Mouse (Mus musculus): ENCODE measurements around the gene Mmadhc.

Mmadhc gene

DNA sequence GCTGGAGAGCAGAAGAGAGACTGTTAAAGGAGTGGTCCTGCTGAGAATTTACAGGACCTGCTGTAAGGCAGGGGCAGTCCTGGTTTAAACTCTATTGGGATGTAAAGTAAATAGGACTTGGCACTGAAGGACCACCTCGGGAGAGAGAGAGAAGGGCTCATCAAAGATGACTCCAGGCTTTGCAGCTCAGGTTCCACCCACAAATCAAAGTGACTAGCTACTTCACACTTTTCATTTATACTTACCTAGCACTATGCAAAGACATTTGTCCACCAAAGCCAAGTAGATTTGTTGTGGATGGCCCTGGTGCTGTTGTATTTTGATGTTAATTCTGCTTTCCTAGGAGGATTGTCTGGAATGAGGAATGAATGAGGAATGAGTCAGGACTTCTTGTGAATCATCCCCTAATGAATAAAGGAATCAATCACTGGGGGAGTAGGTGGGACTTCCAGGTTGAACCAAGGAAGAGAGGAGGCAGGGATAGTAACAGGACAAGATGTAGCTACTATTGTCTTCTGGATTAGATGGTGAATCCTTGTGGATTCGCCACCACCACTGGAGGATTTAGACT lies 31.3 kb downstream of the Mmadhc start:
- DNase-seq (ENCODE audit: extremely low spot score, low read depth, low spot score): no peak

DNA sequence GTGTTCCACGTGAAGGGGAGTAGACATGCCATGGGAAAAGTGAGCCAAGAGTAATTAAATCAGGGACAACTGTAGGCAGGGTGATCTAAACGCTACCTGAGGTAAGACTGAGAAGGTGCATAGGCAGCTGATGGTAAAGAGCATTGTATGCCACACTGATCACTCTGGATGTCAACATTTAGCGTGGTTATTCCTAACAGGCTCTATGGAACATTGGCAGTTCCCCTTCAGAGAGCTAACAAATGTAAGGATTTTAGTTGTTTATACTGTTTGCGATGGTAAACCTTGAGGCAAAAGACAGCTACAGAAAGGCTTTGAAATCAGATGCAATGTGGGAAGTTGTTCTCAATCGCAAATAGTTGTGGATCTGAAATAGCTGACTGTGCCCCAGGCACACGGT lies 32.5 kb downstream of the Mmadhc start:
- no peak for DNase-seq (ENCODE audit: extremely low spot score, low read depth, low spot score)

DNA sequence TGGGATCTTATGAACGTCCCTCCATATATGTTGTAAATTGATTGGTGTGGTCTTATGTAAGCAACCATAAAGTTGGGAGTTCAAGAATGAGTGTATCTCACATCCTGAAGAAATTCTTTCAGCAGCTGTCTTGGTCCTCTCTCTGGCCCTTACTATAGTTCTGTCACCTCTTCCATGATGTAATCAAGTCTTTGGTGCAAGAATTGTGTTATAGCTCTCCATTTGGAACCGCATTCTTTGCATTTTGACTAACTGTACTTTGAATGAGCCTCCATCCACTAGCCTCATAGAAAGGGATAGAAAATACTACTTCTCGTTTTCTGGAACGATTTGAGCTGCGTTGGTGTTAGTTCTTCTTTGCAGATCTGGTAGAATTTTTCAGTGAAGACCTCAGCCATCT lies 41.6 kb downstream of the Mmadhc start:
- no peak for DNase-seq (ENCODE audit: extremely low spot score, low read depth, low spot score)

DNA sequence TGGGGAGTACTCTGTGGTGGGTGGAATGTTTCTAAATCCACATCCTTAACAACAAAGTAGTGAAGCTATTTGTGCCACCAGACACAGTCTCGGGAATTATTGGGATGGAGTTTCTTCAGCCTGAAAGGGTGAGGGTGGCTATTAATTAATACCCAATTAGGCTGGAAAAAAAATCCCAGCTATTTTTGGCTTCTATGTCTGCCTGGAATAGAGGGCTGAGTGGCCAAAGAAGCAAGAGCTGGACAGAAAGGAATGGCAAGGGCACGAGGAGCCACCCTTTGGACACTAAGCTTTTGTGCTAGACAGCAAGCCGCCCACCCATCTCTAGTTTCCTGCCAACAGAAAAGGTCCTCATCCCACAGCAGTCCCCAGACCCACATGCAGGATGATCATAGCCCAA lies 48.0 kb downstream of the Mmadhc start:
- DNase-seq (ENCODE audit: extremely low spot score, low read depth, low spot score): no peak

DNA sequence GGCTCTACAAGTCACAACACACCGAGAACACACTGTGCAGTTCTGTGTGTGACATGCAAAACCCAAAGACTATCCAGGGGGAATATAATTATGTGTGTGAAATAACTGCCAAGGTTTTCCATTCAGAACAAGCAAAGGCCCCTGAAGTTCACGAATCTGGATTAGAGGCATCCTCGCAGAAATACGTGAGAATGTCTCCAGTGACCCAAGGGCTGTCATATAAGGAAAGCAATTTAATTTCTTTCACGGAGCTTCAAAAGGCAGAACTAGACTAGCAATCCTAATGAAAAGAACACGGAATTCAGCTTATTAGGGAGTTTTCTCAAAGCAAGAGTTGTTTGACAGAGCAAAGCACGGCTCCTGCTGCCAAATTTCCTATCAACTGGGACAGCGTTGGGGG lies 63.1 kb downstream of the Mmadhc start:
- DNase-seq (ENCODE audit: extremely low spot score, low read depth, low spot score): no peak
